ENCODE assay signal across 8 mouse cellular contexts in genomic region chr19:38054149-38054719, GRCm38 (mm10). TPM values are rescaled to one million over a fixed set of nuclear protein-coding genes. Genes with fewer than 3 reads are reported as not detected.
DNase-seq lines count a peak whose midpoint lies in the region; ATAC-seq and TF ChIP-seq lines count a peak whose summit lies in the region.

No protein-coding gene starts in this region.

- no peaks in the 10 kb centered on the region for H3K36me3 ChIP-seq in neural tube, embryonic 15.5 days

- peak overlapping the region; percentile 95 for H3K4me2 ChIP-seq in neural tube, embryonic 15.5 days

- peak overlapping the region; percentile 66; the same call in 1 of the 2 replicates for H3K27ac ChIP-seq in neural tube, embryonic 15.5 days (replicated peaks)

- peak; percentile 67 for ATAC-seq in frontal cortex, adult (ENCODE audit: low TSS enrichment)
- ATAC-seq in CD4-positive, CD25-positive, alpha-beta regulatory T cell, adult 4 months: peak; percentile 69
- ATAC-seq in neural tube, embryonic 15.5 days (ENCODE audit: low FRiP score): peak; percentile 93

- TF ChIP-seq POLR2A in lung, adult 2 months (IDR thresholded peaks at IDR 0.05; ENCODE audit: borderline replicate concordance, extremely low read depth, low read depth, low read length): 0 out of 2 replicates have a peak, but pooled peaks have one; percentile 42

- peak overlapping the region; percentile 80 for H3K4me3 ChIP-seq in lung, adult 2 months (replicated peaks; ENCODE audit: extremely low read depth, low read depth, low read length)
- H3K4me3 ChIP-seq in neural tube, embryonic 15.5 days (replicated peaks): peak overlapping the region; percentile 72

- no peak for TF ChIP-seq CTCF in lung, adult 2 months (IDR thresholded peaks at IDR 0.05; ENCODE audit: insufficient read depth, low read length)

- WGBS in lung, adult 2 months: under 1% methylated on average over 21 of the region's 23 CpGs
- under 1% methylated on average over 23 of the region's 23 CpGs for WGBS in neural tube, embryonic 15.5 days

- DNase-seq in frontal cortex, postnatal 10 days (ENCODE audit: low spot score in 2 of 2): no peak
- peak; percentile 56 for DNase-seq in c-Kit-positive CD71-positive TER-119-negative erythroid progenitor cells, embryonic 14.5 days (ENCODE audit: low read depth)
- DNase-seq in heart, adult 8-10 months (ENCODE audit: low spot score): peak; percentile 76
- peak; percentile 77 to 78 for DNase-seq in kidney, adult 8-10 months
- peak; percentile 84 for DNase-seq in lung, adult 2 months

- peaks cover 5% of the 10 kb centered on the region; the same call in 1 of the 2 replicates for H3K4me1 ChIP-seq in lung, adult 2 months (ENCODE audit: control insufficient read depth, insufficient read depth, low read length)
- H3K4me1 ChIP-seq in neural tube, embryonic 15.5 days: peaks cover 18% of the 10 kb centered on the region

- peak overlapping the region; percentile 53 for H3K9ac ChIP-seq in neural tube, embryonic 15.5 days (replicated peaks)

- H3K9me3 ChIP-seq in neural tube, embryonic 15.5 days (replicated peaks): no peaks in the 10 kb centered on the region

- H3K27me3 ChIP-seq in neural tube, embryonic 15.5 days (replicated peaks): no peaks in the 10 kb centered on the region

RNA-seq across cellular contexts. Expression of gene Cep55, which starts 0.6 kb away (rescaled TPM):
- 1 to 10 TPM; 2.0 to 4.4 TPM for polyA plus RNA-seq in CD4-positive, CD25-positive, alpha-beta regulatory T cell, adult 4 months (2017; shearing (Covaris generic))
- total RNA-seq in heart, adult 8-10 months (2022): under 1 TPM in 3 of 4 experiments, not detected in 1; 0.24 to 0.63 (median 0.25) TPM
- 0.38 and 0.40 TPM in 2 replicates for polyA plus RNA-seq in lung, adult 2 months (2012; rRNA removed)
- polyA plus RNA-seq in neural tube, embryonic 15.5 days (2015; fragmentation: Nextera tagmentation; extraction: Ambion mirVana): 3.6 and 9.9 TPM in 2 replicates

RNA-seq across cellular contexts. Expression of gene Myof, which starts 10.9 kb away (rescaled TPM):
- under 1 TPM; 0.56 to 0.94 TPM for polyA plus RNA-seq in CD4-positive, CD25-positive, alpha-beta regulatory T cell, adult 4 months (2017; shearing (Covaris generic))
- 1 to 10 TPM; 6.2 to 9.0 (median 7.7) TPM for total RNA-seq in heart, adult 8-10 months (2022)
- polyA plus RNA-seq in lung, adult 2 months (2012; rRNA removed): 46.7 and 51.8 TPM in 2 replicates
- 2.0 and 3.6 TPM in 2 replicates for polyA plus RNA-seq in neural tube, embryonic 15.5 days (2015; fragmentation: Nextera tagmentation; extraction: Ambion mirVana)

RNA-seq across cellular contexts. Expression of gene Ffar4, which starts 42.6 kb away (rescaled TPM):
- polyA plus RNA-seq in CD4-positive, CD25-positive, alpha-beta regulatory T cell, adult 4 months (2017; shearing (Covaris generic)): not detected
- total RNA-seq in heart, adult 8-10 months (2022): not detected
- polyA plus RNA-seq in lung, adult 2 months (2012; rRNA removed): 21.8 and 27.8 TPM in 2 replicates
- polyA plus RNA-seq in neural tube, embryonic 15.5 days (2015; fragmentation: Nextera tagmentation; extraction: Ambion mirVana): 0.18 and 1.9 TPM in 2 replicates

Comparison
In these comparisons a context has a peak if more than half of its experiments do, and no peak if none do; other contexts are left out.
1. DNase-seq: peak in c-Kit-positive CD71-positive TER-119-negative erythroid progenitor cells, embryonic 14.5 days (single experiment), heart, adult 8-10 months (single experiment), kidney, adult 8-10 months (2 of 2) and lung, adult 2 months (single experiment); none in frontal cortex, postnatal 10 days (0 of 2).
2. RNA of gene Myof, which starts 10.9 kb away (polyA plus RNA-seq): 46.7 to 51.8 TPM in lung, adult 2 months; 2.0 to 3.6 TPM in neural tube, embryonic 15.5 days and 0.56 to 0.94 TPM in CD4-positive, CD25-positive, alpha-beta regulatory T cell, adult 4 months; every median in the first group is over 10 times any median in the second.
3. Peak in every context shown above with its lines, with median percentiles within 50 percentile points of each other: ATAC-seq.